Mouse (Mus musculus): ENCODE measurements around the gene Lrrc8a. TPM values are rescaled to one million over a fixed set of nuclear protein-coding genes. Genes with fewer than 3 reads are reported as not detected.

Lrrc8a gene
- polyA plus RNA-seq, 1 experiment, result 45.4 TPM

DNA sequence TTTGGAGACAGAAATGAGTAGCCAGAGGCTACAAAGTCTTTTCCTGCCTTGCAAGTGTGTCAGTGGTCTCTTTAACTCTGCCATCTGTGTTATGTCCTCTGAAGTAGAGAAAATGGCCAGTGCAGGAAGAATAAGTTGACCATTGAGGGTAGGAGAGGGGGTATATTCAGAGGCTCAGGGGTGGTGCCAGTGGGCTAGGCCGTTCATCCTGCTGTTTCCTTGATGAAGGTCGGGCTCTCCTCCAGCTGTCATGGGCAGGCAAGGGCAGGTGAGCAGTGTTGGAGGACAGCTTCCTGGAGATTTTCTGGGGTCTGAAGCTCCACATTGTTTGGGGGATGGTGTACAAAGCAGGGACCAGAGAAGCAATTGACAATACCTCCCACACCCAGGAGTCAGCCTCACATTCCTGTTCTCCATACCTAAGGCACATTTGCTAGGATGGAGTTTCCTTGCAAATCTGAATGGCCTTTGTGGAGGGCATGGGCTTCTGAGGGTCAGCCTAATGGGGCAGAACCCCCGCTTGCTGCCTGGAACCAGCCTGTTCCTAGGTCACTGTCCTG lies 1.5 kb downstream of the Lrrc8a start:
- 0 out of 2 replicates have a peak, but pooled peaks cover 2% of the 10 kb centered on the region for H3K36me3 ChIP-seq (ENCODE audit: control insufficient read depth, insufficient read depth, low read length)
- peaks cover 23% of the 10 kb centered on the region for H3K4me1 ChIP-seq (ENCODE audit: control insufficient read depth, insufficient read depth, low read length)
- TF ChIP-seq POLR2A (IDR thresholded peaks at IDR 0.05; ENCODE audit: low read depth, low read length), result no peak
- no peak for TF ChIP-seq CTCF (conservative IDR thresholded peaks at IDR 0.05; ENCODE audit: insufficient read depth, insufficient read length, low read depth, low read length)
- H3K27ac ChIP-seq (ENCODE audit: insufficient read depth, low read depth, low read length), result peak overlapping the region; percentile 94
- WGBS, result 29% methylated on average over 3 of the region's 3 CpGs
- H3K4me3 ChIP-seq (ENCODE audit: insufficient read depth, low read depth, low read length), result peak overlapping the region; percentile 93
- DNase-seq, result no peak
- H3K27me3 ChIP-seq (replicated peaks; ENCODE audit: control insufficient read depth, insufficient read depth, low read length), result no peaks in the 10 kb centered on the region

DNA sequence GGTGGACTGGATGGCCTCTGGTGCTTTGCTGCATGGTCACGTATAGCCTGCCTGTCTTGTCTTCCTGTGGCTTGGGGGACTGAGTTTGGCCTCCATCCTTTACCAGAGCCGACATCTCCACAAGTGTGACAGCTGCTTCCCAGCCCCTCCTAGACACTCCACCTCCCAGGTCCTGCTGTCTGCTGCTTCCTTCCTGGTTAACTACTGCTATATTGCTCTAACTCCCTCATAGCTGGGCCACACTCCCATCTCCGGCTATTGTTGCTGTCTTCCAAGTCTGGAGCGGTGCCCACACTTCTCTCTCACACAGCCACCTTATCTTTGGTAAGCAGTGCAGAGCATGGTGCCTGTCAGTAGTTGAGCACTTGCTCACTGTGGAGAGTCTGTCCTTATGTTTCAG lies 2.3 kb downstream of the Lrrc8a start:
- TF ChIP-seq POLR2A (IDR thresholded peaks at IDR 0.05; ENCODE audit: low read depth, low read length) (peak; percentile 21), CTCF (conservative IDR thresholded peaks at IDR 0.05; ENCODE audit: insufficient read depth, insufficient read length, low read depth, low read length) (no peak)
- Histone ChIP-seq H3K27me3 (replicated peaks; ENCODE audit: control insufficient read depth, insufficient read depth, low read length) (no peaks in the 10 kb centered on the region), H3K4me1 (ENCODE audit: control insufficient read depth, insufficient read depth, low read length) (peaks cover 25% of the 10 kb centered on the region), H3K36me3 (ENCODE audit: control insufficient read depth, insufficient read depth, low read length) (0 out of 2 replicates have a peak, but pooled peaks cover 2% of the 10 kb centered on the region), H3K27ac (ENCODE audit: insufficient read depth, low read depth, low read length) (peak overlapping the region; percentile 94), H3K4me3 (ENCODE audit: insufficient read depth, low read depth, low read length) (peak overlapping the region; percentile 8; the same call in 1 of the 2 replicates)
- peak; percentile 88 for DNase-seq
- WGBS, result 38% methylated on average over 4 of the region's 4 CpGs

DNA sequence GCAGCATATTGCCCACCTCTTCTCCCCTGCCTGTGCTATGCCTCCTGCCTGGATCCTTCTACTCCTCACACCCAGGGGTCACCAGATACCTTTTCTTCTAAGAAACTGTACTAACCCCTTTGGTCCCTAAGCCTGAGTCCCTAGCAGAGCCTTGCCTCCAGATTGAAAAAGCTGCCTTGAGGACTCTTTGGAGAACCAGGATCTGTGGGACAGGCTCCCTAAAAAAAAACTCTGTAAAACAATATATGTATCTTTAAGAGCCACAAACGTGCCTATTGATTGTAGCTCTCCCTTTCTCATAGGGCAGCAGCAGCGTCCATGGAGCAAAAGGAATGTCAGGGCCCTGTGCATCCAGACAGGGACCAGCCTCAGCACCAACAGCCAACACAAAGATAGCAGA lies 2.8 kb downstream of the Lrrc8a start, which contains the start of gene Gm28035:
Gene Gm28035, plus strand, starts transcription at position 301 of the 400 bp plus-strand sequence.
- H3K4me3 ChIP-seq (ENCODE audit: insufficient read depth, low read depth, low read length), result peak within 1 kb of the TSS; percentile 8
- no peaks in the 10 kb centered on the region for H3K27me3 ChIP-seq (replicated peaks; ENCODE audit: control insufficient read depth, insufficient read depth, low read length)
- peaks cover 25% of the 10 kb centered on the region for H3K4me1 ChIP-seq (ENCODE audit: control insufficient read depth, insufficient read depth, low read length)
- H3K27ac ChIP-seq (ENCODE audit: insufficient read depth, low read depth, low read length), result peak within 1 kb of the TSS; percentile 94
- H3K36me3 ChIP-seq (ENCODE audit: control insufficient read depth, insufficient read depth, low read length), result 0 out of 2 replicates have a peak, but pooled peaks cover 2% of the 10 kb centered on the region
- DNase-seq, result no peak
- TF ChIP-seq POLR2A (IDR thresholded peaks at IDR 0.05; ENCODE audit: low read depth, low read length) (no peak), CTCF (conservative IDR thresholded peaks at IDR 0.05; ENCODE audit: insufficient read depth, insufficient read length, low read depth, low read length) (no peak)
- WGBS, result 67% methylated on average over 2 of the region's 2 CpGs

DNA sequence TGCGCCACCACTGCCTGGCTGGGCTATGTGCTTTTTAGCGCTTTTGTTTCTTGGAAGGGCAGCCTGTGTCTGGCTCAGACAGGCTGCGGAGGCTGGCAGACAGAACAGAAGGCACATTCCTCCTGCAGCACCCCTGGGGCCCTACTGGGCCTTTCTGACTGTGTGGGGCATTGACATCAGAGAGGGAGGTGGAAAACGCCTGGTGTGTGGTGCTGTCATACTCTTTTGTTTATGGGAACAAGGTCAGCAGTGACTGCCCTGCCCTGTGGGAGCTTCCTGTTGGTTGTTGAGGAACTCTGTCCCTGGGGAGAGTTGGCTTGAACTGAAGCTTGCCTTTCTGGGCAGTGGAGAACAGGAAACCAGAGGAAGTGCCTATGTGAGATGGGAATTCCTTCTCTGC lies 5.0 kb downstream of the Lrrc8a start:
- Histone ChIP-seq H3K4me1 (ENCODE audit: control insufficient read depth, insufficient read depth, low read length) (peaks cover 25% of the 10 kb centered on the region), H3K4me3 (ENCODE audit: insufficient read depth, low read depth, low read length) (no peak overlapping the region), H3K27ac (ENCODE audit: insufficient read depth, low read depth, low read length) (peak overlapping the region; percentile 86), H3K36me3 (ENCODE audit: control insufficient read depth, insufficient read depth, low read length) (0 out of 2 replicates have a peak, but pooled peaks cover 2% of the 10 kb centered on the region), H3K27me3 (replicated peaks; ENCODE audit: control insufficient read depth, insufficient read depth, low read length) (no peaks in the 10 kb centered on the region)
- WGBS, result 22% methylated on average over 4 of the region's 4 CpGs
- peak; percentile 95 for DNase-seq
- TF ChIP-seq POLR2A (IDR thresholded peaks at IDR 0.05; ENCODE audit: low read depth, low read length) (no peak), CTCF (conservative IDR thresholded peaks at IDR 0.05; ENCODE audit: insufficient read depth, insufficient read length, low read depth, low read length) (no peak)

DNA sequence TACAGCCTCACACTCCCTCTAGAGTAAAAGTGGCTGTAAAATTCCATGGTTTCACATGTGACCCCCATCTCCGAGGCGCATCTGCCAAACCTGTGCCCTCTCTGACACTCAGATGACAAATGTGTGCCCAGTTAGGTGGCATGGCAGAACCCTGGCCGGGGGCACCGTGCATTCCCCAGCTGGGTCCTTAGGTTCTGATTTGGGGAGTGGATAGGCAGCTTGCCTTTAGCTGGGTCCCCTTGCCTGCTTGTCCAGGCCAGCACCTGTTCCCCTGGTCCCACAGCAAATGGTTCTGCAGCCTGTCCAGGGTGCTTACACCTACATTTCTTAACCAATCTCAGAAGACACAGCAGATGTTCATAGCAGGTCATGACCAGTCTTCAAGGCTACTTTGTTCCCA lies 5.9 kb downstream of the Lrrc8a start:
- no peak overlapping the region for H3K4me3 ChIP-seq (ENCODE audit: insufficient read depth, low read depth, low read length)
- DNase-seq, result no peak
- 0 out of 2 replicates have a peak, but pooled peaks cover 2% of the 10 kb centered on the region for H3K36me3 ChIP-seq (ENCODE audit: control insufficient read depth, insufficient read depth, low read length)
- H3K27me3 ChIP-seq (replicated peaks; ENCODE audit: control insufficient read depth, insufficient read depth, low read length), result no peaks in the 10 kb centered on the region
- no peak for TF ChIP-seq CTCF (conservative IDR thresholded peaks at IDR 0.05; ENCODE audit: insufficient read depth, insufficient read length, low read depth, low read length)
- no peak for TF ChIP-seq POLR2A (IDR thresholded peaks at IDR 0.05; ENCODE audit: low read depth, low read length)
- peak overlapping the region; percentile 86 for H3K27ac ChIP-seq (ENCODE audit: insufficient read depth, low read depth, low read length)
- H3K4me1 ChIP-seq (ENCODE audit: control insufficient read depth, insufficient read depth, low read length), result peaks cover 25% of the 10 kb centered on the region
- WGBS, result 66% methylated on average over 4 of the region's 4 CpGs

DNA sequence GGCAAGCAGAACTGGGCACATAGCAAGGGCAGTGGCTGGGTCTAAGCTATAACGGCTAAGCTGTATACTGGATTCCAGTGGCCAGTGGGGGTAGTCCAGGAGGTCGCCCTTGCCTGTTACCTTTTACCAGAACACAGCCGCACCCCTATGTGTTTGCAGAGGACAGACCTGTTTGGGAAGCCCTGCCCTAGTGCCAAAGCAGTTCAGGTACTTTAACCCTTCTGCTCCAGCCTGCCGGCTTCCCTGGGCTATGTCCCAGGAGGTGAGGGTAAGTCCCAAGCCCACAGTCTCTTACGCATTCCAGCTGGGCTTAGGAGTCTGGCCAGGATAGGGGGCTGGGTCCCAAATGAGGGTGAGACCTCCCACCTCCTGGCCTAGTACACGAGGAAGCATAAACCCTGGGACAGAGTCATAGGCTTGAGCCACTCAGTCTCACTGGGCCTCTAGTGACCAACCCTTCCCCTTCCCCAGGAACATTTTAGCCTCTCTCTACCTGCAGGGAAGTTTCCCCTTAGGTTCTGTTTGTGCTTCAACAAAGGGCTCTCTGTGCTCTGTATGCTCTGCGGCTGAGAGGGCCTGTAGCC lies 7.2 kb downstream of the Lrrc8a start:
- H3K4me1 ChIP-seq (ENCODE audit: control insufficient read depth, insufficient read depth, low read length), result peaks cover 13% of the 10 kb centered on the region
- H3K27ac ChIP-seq (ENCODE audit: insufficient read depth, low read depth, low read length), result peak overlapping the region; percentile 35; the same call in 1 of the 2 replicates
- WGBS, result 37% methylated on average over 7 of the region's 7 CpGs
- TF ChIP-seq POLR2A (IDR thresholded peaks at IDR 0.05; ENCODE audit: low read depth, low read length) (no peak), CTCF (conservative IDR thresholded peaks at IDR 0.05; ENCODE audit: insufficient read depth, insufficient read length, low read depth, low read length) (no peak)
- 0 out of 2 replicates have a peak, but pooled peaks cover 2% of the 10 kb centered on the region for H3K36me3 ChIP-seq (ENCODE audit: control insufficient read depth, insufficient read depth, low read length)
- DNase-seq, result no peak
- H3K27me3 ChIP-seq (replicated peaks; ENCODE audit: control insufficient read depth, insufficient read depth, low read length), result no peaks in the 10 kb centered on the region
- H3K4me3 ChIP-seq (ENCODE audit: insufficient read depth, low read depth, low read length), result no peak overlapping the region

DNA sequence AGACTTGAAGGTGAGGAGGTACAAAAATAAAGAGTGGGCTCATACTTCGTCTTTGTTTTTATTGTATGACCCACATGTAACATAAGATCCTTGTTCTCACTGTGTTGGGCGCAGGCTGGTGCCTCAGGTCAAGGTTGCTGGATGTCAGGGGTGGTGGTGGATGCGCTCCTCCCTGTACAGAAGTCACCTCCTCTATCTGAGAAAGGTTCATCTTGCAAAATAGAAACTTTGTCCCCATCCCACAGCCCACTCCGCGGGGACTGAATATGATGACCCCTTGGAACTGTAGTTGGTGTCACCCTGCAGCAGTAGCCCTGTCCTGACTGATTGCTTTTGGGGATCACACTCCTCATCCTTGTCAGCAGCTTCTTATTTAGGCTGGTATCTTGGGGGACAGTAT lies 9.5 kb downstream of the Lrrc8a start:
- TF ChIP-seq CTCF (conservative IDR thresholded peaks at IDR 0.05; ENCODE audit: insufficient read depth, insufficient read length, low read depth, low read length), result no peak
- TF ChIP-seq POLR2A (IDR thresholded peaks at IDR 0.05; ENCODE audit: low read depth, low read length), result no peak

More for the DNA sequence above, 9.5 kb downstream of the Lrrc8a start:
- Histone ChIP-seq H3K27me3 (replicated peaks; ENCODE audit: control insufficient read depth, insufficient read depth, low read length) (no peaks in the 10 kb centered on the region), H3K4me3 (ENCODE audit: insufficient read depth, low read depth, low read length) (no peak overlapping the region), H3K36me3 (ENCODE audit: control insufficient read depth, insufficient read depth, low read length) (no peaks in the 10 kb centered on the region), H3K4me1 (ENCODE audit: control insufficient read depth, insufficient read depth, low read length) (peaks cover 20% of the 10 kb centered on the region), H3K27ac (ENCODE audit: insufficient read depth, low read depth, low read length) (no peak overlapping the region)
- WGBS, result 73% methylated on average over 5 of the region's 5 CpGs
- no peak for DNase-seq

All from kidney, adult 2 months (tissue).